Mouse (Mus musculus): ENCODE results near the gene Phldb1.
A peak's percentile ranks its signal among the peaks of the same experiment; 100 is the strongest.

The Phldb1 gene

DNA sequence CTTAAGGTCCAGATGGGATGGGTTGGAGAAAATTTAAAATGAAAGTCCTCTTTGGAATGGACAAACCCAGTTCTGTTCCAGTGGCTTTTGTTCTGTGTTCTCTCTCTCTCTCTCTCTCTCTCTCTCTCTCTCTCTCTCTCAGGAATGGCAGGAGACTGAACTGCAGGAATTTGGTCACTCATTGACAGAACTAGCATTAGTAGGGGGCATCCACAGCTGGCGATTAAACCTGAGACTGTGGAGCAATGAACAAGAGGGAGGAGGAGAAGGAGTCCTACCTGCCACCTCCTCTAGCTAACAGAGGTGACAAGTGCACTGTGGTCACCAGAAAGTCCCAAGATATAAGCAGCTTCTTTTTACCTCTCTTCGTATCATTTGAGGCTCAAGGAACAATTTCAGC, 1.3 kb upstream of the Phldb1 start:
- Histone ChIP-seq H3K27me3 (ENCODE audit: control insufficient read depth, insufficient read depth, low read length, poor library complexity, severe bottlenecking) (no peaks in the 10 kb centered on the region; the same call in 1 of the 2 replicates), H3K36me3 (ENCODE audit: control insufficient read depth, insufficient read depth, low read length, poor library complexity, severe bottlenecking) (no peaks in the 10 kb centered on the region)
- DNase-seq (ENCODE audit: low read depth, low spot score), result no peak

DNA sequence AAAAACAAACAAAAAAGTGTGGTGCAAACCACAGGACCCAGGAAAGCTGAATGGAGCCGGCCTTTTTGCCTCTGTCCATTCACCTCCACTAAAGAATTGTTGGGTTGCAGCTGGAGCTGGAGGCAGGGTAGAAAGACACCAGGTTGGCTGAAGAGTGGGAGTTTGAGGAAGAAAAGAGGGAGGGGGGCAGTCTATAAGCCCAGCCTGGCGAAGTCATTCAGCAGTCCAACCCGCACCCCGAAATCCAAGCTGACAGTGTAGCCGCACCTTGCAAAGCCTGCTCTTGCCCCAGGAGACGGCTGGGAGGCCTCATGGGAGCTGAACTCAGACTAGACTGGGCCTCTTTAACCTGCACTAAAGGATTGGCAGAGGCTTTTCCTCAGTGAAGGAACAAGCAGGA, 888 bp upstream of the Phldb1 start:
- Histone ChIP-seq H3K36me3 (ENCODE audit: control insufficient read depth, insufficient read depth, low read length, poor library complexity, severe bottlenecking) (no peaks in the 10 kb centered on the region), H3K27me3 (ENCODE audit: control insufficient read depth, insufficient read depth, low read length, poor library complexity, severe bottlenecking) (no peaks in the 10 kb centered on the region; the same call in 1 of the 2 replicates)
- DNase-seq (ENCODE audit: low read depth, low spot score), result no peak

DNA sequence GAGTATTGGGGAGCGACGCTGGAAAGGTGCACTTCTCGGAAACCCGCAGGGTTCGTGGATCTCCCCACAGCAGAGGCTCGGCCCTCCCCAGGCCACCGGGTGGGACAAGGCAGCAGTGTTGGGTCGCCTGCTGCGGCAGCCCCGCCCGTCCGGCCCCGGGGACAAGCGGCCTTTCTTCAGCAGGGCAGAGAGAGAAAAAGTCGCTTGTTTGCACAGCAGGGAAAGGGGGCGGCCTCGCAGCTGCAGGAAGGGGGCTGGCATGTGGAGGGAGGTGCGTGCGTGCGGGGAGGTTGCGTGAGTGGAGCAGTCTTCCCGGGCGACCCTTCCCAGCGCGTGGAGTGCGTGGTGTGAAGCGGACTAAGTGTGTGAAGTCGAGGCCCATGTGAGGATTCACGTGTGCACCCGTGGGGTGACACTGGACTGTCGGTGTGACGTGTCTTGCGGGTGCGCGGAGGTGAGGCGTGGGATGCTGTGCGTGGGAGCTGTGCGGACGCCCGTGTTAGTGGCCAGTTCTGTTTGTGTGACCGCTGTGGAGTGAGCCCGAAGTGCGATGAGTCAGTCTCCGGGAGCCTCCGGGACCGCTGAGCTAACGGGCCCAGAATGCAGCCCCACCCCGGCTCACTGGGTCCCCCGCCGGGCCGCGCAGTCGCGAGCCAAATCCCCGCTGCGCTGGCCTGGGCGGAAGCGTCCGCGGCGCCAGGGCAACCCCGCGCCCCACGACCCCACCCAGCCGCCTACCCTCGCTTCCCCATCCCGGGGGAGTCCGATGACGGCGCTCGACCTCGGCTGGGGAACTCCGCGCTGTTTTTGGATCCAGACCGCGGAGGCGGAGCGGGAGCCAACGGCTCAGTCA, 1.1 kb downstream of the Phldb1 start:
- H3K36me3 ChIP-seq (ENCODE audit: control insufficient read depth, insufficient read depth, low read length, poor library complexity, severe bottlenecking), result no peaks in the 10 kb centered on the region
- H3K27me3 ChIP-seq (ENCODE audit: control insufficient read depth, insufficient read depth, low read length, poor library complexity, severe bottlenecking), result no peaks in the 10 kb centered on the region; the same call in 1 of the 2 replicates
- DNase-seq (ENCODE audit: low read depth, low spot score), result peak; percentile 56

DNA sequence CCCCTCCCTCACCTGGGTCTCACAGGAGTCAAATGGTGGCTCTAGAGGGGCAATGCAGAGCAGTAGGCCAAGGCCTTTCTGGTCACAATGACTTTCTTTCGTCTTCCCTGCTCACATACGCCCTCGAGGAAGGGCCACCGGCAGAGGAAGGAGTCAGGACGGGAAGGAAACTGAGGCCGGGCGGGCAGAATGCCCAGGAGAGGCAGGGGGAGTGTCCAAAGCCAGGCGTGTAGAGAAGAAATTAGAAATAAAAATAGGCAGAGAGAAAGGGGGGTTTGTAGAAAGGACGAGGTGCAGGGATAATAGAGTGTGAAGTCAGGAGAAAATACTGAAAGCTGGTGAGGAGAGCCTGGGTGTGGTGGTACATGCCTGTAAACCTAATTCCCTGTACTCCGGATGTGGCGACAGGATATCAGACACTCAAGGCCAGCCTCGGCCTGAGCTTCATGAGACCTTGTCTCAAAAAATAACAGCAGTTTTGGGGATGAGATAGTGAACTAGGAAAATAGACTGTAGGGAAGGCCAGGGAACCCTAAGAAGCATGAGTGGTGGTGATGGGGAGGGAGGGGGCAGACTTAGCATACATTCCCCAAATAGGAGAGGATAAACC, 2.0 kb downstream of the Phldb1 start:
- DNase-seq (ENCODE audit: low read depth, low spot score), result no peak
- no peaks in the 10 kb centered on the region; the same call in 1 of the 2 replicates for H3K27me3 ChIP-seq (ENCODE audit: control insufficient read depth, insufficient read depth, low read length, poor library complexity, severe bottlenecking)
- H3K36me3 ChIP-seq (ENCODE audit: control insufficient read depth, insufficient read depth, low read length, poor library complexity, severe bottlenecking), result no peaks in the 10 kb centered on the region

DNA sequence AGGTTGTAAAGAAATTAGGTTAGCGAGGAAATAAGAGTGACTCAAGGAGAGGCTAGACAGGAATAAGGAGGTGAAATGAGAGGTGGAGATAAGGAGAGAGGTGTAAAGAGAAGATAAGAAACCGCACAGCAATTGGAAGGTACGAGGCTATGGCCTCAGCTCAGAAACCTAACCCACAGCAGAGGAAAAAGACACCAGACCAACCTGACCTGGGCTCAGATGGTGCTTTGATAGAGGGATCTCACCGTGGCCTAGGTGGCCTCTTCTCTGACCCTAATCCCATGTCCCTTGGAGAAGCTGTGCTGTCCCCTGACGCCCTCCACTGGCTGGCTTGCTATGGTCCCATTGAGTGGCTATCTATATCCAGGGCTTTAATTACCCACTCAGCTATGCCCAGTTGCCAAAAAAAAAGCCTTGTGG, 2.9 kb downstream of the Phldb1 start:
- H3K36me3 ChIP-seq (ENCODE audit: control insufficient read depth, insufficient read depth, low read length, poor library complexity, severe bottlenecking), result no peaks in the 10 kb centered on the region
- no peaks in the 10 kb centered on the region; the same call in 1 of the 2 replicates for H3K27me3 ChIP-seq (ENCODE audit: control insufficient read depth, insufficient read depth, low read length, poor library complexity, severe bottlenecking)
- no peak for DNase-seq (ENCODE audit: low read depth, low spot score)

DNA sequence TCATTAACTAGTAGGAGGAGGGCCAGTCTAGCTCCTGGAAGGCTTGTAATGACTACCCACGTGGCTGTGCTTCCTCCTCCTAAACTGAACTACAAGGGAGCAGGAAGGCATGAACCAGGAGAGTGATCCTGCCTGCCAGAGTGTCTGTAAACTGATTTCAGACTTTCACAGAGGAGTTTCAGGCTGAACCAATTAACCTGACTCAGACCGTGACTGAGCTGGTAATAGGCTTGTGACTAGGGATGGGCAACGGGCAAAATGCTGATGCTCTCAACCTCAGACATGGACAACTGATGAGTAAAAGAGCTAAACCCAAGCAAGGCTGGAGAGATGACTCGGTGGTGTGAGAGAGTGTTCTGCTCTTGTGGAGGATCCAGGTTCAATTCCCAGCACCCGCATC, 7.6 kb downstream of the Phldb1 start:
- Histone ChIP-seq H3K36me3 (ENCODE audit: control insufficient read depth, insufficient read depth, low read length, poor library complexity, severe bottlenecking) (no peaks in the 10 kb centered on the region), H3K27me3 (ENCODE audit: control insufficient read depth, insufficient read depth, low read length, poor library complexity, severe bottlenecking) (no peaks in the 10 kb centered on the region; the same call in 1 of the 2 replicates)
- DNase-seq (ENCODE audit: low read depth, low spot score), result no peak

DNA sequence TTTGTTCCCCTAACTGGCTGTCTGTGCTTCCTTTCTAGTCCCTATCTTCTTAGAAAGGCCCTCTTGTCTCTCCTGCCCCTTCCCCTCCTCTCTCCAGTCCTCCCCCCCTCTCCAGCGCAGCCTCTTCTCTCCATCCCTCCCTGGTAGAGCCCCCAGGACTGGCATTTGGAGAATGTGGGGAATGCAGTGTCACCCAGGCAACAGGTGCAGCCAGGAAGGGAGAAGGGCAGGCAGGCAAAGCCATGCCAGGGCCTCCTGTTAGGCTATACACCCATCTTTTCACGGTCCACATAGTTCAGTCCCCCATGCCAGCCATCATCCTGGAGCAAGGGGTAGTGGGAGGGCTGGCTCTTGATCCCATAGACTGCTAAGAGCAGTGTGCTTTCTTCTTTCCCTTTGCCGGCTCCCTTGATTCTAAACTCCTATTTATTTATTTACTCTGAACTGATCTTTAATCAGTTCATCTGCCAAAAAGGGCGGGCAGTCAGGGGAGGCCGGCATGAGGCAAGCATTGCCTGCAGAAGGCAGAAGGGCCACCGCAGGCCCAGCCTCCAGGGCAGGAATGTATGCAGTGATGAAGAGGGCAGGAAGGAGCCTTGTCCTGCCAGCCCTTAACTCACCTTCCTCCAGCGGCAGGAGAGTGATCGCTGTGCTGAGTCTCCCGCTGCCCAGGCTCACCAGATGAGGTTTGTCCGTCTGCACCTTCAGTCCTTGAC, 8.4 kb downstream of the Phldb1 start:
- no peaks in the 10 kb centered on the region for H3K36me3 ChIP-seq (ENCODE audit: control insufficient read depth, insufficient read depth, low read length, poor library complexity, severe bottlenecking)
- no peak for DNase-seq (ENCODE audit: low read depth, low spot score)

DNA sequence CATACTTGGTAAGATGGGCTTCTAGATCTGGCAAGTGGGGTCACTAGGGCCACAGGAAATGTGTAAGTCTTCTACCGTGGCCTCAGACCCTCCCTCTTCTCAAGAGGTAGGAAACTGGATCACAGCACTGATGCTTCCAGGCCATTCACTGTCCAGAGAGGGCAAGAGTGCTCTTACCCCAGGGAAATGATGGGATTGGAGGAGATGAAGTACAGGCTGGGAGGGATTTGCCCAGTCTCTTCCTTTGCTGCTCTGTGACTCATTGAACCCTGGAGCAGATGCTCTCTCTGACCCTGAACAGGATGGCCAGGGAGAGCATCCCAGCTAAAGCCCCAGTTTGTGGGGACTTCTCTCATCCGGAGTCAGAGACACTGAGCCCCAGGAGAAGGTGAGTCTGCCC, 10.3 kb downstream of the Phldb1 start:
- H3K36me3 ChIP-seq (ENCODE audit: control insufficient read depth, insufficient read depth, low read length, poor library complexity, severe bottlenecking), result no peaks in the 10 kb centered on the region
- H3K27me3 ChIP-seq (ENCODE audit: control insufficient read depth, insufficient read depth, low read length, poor library complexity, severe bottlenecking), result no peaks in the 10 kb centered on the region
- DNase-seq (ENCODE audit: low read depth, low spot score), result no peak

More for the DNA sequence above, 8.4 kb downstream of the Phldb1 start:
- H3K27me3 ChIP-seq (ENCODE audit: control insufficient read depth, insufficient read depth, low read length, poor library complexity, severe bottlenecking), result no peaks in the 10 kb centered on the region

DNA sequence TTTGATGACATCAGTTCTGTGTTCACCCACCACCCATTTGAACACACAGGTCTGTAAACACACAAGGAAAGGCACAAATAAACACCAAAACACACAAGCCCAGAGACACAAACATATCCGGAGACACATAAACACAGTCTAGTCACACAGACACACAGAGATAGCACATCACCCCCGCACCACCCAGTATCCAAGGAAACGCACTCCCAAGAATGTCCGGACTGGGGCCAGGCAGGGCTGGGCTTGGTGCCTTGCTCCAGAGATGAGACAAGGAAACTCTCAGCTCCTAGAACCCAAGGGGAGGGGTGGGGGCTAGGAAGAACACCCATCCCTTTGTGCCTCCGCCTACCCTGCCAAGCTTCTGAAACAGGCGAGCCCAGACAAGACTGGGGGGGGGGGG, 10.8 kb downstream of the Phldb1 start:
- no peak for DNase-seq (ENCODE audit: low read depth, low spot score)
- no peaks in the 10 kb centered on the region for H3K27me3 ChIP-seq (ENCODE audit: control insufficient read depth, insufficient read depth, low read length, poor library complexity, severe bottlenecking)
- no peaks in the 10 kb centered on the region for H3K36me3 ChIP-seq (ENCODE audit: control insufficient read depth, insufficient read depth, low read length, poor library complexity, severe bottlenecking)

DNA sequence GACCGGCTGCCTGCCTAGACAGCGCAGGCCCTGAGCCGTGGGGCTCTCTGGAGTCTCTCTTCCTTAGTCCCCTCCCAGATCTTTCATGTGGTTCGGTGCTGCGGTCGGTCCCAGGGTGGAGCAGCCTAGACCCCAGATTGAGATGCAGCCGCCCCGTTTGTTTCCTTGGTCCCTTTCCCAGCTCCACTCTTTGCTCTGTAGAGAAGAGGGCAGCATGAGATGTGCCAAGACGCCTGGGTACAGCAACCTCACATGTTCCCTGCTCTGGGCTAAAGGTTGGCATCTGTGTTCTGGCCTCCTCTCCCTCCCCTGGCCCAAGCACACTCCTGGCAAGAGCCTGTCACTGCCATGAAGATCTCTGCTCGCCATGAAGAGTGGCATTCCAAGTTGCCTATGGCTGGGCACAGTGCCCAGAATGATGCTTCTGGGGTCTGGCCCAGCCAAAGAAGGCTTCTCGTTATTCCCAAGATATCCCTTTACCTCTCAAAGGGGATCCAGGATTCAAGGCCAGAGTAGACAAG, 11.4 kb downstream of the Phldb1 start:
- Histone ChIP-seq H3K27me3 (ENCODE audit: control insufficient read depth, insufficient read depth, low read length, poor library complexity, severe bottlenecking) (no peaks in the 10 kb centered on the region), H3K36me3 (ENCODE audit: control insufficient read depth, insufficient read depth, low read length, poor library complexity, severe bottlenecking) (no peaks in the 10 kb centered on the region)
- DNase-seq (ENCODE audit: low read depth, low spot score), result no peak

DNA sequence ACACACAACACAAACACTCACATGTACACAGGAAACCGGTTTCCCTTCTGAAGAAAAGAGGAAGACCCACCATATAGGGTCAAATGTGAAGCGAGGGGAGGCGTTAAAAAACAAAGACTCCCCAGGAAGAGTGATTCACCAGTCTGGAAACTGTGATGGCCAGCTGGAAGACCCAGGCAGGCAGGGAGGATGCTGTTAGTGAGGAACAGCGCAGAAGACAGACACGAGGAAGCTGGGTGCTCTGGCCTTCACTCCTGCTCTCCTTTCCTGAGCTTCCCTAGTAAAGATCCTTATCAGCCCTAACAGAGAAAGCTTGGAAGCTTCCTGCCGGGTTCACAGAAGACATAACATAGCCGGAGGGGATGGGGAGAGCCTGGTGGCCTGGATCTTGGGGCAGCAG, 12.0 kb downstream of the Phldb1 start:
- no peaks in the 10 kb centered on the region for H3K36me3 ChIP-seq (ENCODE audit: control insufficient read depth, insufficient read depth, low read length, poor library complexity, severe bottlenecking)
- no peak for DNase-seq (ENCODE audit: low read depth, low spot score)
- no peaks in the 10 kb centered on the region for H3K27me3 ChIP-seq (ENCODE audit: control insufficient read depth, insufficient read depth, low read length, poor library complexity, severe bottlenecking)

DNA sequence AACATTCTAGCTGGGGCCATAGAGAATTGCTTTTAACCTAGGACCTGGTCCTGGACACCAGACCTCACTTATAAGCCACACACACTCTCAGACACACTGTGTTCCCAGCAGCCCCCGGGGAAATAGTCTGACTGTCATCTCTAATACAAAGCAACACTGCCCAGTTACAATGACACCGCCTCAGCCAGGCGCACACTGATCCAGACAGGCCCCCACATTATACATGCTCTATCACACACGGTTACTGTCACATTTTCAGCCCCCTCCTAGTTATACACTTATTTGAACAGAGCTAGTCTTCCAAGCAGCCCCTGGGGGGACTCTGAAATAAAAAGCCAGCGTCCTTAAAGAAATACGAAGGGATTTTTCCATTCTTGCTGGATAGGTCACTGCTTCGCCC, 12.4 kb downstream of the Phldb1 start:
- H3K36me3 ChIP-seq (ENCODE audit: control insufficient read depth, insufficient read depth, low read length, poor library complexity, severe bottlenecking), result no peaks in the 10 kb centered on the region
- DNase-seq (ENCODE audit: low read depth, low spot score), result no peak
- H3K27me3 ChIP-seq (ENCODE audit: control insufficient read depth, insufficient read depth, low read length, poor library complexity, severe bottlenecking), result no peaks in the 10 kb centered on the region

DNA sequence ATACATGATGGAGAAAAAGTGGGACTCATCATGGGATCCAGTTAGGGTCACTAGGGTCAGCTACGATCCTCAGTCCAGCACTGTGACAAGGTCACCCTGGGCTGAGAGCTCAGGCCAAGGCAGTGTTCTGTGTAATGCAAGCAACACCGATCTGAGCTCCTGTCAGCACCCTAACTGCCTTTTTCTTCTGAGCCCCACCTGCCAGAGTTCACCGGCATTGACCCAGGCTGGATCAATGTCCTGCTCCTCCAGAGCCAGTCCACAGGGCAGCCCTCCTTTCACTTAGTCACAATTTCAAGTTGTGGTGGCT, 13.2 kb downstream of the Phldb1 start:
- DNase-seq (ENCODE audit: low read depth, low spot score), result no peak

DNA sequence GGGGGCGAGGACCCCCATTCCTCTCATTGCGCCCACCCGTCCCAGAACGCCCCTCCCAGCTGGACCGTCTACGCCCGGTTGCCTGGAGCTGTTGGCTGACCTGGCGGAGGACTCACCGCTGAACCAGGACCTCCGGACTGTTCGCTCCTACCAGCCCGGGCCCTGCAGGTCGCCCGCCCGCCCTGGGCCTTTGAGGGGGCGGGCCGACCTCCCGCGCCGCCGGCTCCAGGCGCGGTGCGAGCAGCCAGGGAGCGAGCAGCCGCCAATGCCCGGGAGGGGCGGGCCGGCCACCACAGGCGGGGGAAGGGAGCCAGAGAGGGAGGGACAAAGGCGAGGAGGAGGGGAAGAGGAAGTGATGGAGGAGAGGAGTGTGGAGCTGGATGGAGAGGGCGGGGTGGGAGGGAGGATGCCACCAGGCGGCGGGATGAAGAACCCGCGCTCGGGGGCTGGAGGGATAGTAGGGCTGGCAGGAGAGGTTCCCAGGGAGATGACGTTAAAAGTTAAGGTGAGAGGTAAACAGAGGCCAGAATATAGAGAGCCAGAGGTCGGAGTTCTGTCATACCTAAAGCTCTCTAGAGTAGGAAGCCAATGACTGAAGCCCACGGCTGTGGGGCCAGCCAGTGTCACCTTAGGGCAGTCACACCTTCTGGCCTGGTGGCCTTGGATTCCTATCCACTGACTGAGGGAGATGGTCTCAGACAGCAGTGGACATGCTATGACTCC, 13.7 kb downstream of the Phldb1 start:
- peak; percentile 36 for DNase-seq (ENCODE audit: low read depth, low spot score)
- Histone ChIP-seq H3K27me3 (ENCODE audit: control insufficient read depth, insufficient read depth, low read length, poor library complexity, severe bottlenecking) (no peaks in the 10 kb centered on the region), H3K36me3 (ENCODE audit: control insufficient read depth, insufficient read depth, low read length, poor library complexity, severe bottlenecking) (no peaks in the 10 kb centered on the region)

More for the DNA sequence above, 13.2 kb downstream of the Phldb1 start:
- Histone ChIP-seq H3K36me3 (ENCODE audit: control insufficient read depth, insufficient read depth, low read length, poor library complexity, severe bottlenecking) (no peaks in the 10 kb centered on the region), H3K27me3 (ENCODE audit: control insufficient read depth, insufficient read depth, low read length, poor library complexity, severe bottlenecking) (no peaks in the 10 kb centered on the region)
